Mouse (Mus musculus): ENCODE data around the gene Prdm2. TPM values are rescaled to one million over a fixed set of nuclear protein-coding genes. Genes with fewer than 3 reads are reported as not detected.

Gene Prdm2
- polyA plus RNA-seq, 1 experiment from 2014 or later, result 2.8 TPM

GRCm38 (mm10) chr4:143058765-143059344 is 153.9 kb downstream of the Prdm2 start:
- no peak for ATAC-seq (ENCODE audit: insufficient read depth)
- H3K4me1 ChIP-seq (replicated peaks), result no peaks in the 10 kb centered on the region; the same call in 1 of the 2 replicates
- H3K9me3 ChIP-seq (replicated peaks), result no peaks in the 10 kb centered on the region
- no peak overlapping the region for H3K9ac ChIP-seq
- H3K27ac ChIP-seq (replicated peaks), result no peak overlapping the region
- H3K36me3 ChIP-seq (replicated peaks), result no peaks in the 10 kb centered on the region
- H3K27me3 ChIP-seq, result no peaks in the 10 kb centered on the region
- H3K4me2 ChIP-seq, result no peak overlapping the region
- WGBS (ENCODE audit: insufficient replicate concordance), result 75% methylated on average over 12 of the region's 12 CpGs
- H3K4me3 ChIP-seq (replicated peaks), result no peak overlapping the region

Small RNAs within 50 kb of the gene (microRNA-seq; reads per million reads assigned to microRNA genes)
- 6.3 reads per million, percentile 21 among the genes with 10 or more reads in this experiment for gene Mir7021

Other genes with a start within 250 kb of the Prdm2 start
- gene Pdpn, start 86.6 kb upstream of the Prdm2 start, polyA plus RNA-seq (2015; fragmentation: Nextera tagmentation; extraction: Ambion mirVana), result 1.1 and 1.8 TPM in 2 replicates
- 0.07 TPM in 1 of 2 replicates, not detected in the other for gene Lrrc38, start 136.8 kb upstream of the Prdm2 start, polyA plus RNA-seq (2015; fragmentation: Nextera tagmentation; extraction: Ambion mirVana)
- gene Pramel1, start 181.4 kb upstream of the Prdm2 start, polyA plus RNA-seq (2015; fragmentation: Nextera tagmentation; extraction: Ambion mirVana), result not detected in 2 replicates
- gene Pramef8, start 199.4 kb upstream of the Prdm2 start, polyA plus RNA-seq (2015; fragmentation: Nextera tagmentation; extraction: Ambion mirVana), result 3.7 and 3.8 TPM in 2 replicates
- gene Oog4, start 237.3 kb upstream of the Prdm2 start, polyA plus RNA-seq (2015; fragmentation: Nextera tagmentation; extraction: Ambion mirVana), result not detected in 2 replicates